Mouse (Mus musculus) kidney, adult 18-20 months (tissue): ENCODE data around the gene Ino80d.
"Not testable (repeated sequence)": the region's sequence is repeated elsewhere in the genome, so short reads cannot be mapped to it uniquely, and the experiment has no call there.

ENCODE experiments used
- DNase-seq: peaks from one replicate; pipeline ENCODE4 v3.0.0; 2021

Gene Ino80d

DNA sequence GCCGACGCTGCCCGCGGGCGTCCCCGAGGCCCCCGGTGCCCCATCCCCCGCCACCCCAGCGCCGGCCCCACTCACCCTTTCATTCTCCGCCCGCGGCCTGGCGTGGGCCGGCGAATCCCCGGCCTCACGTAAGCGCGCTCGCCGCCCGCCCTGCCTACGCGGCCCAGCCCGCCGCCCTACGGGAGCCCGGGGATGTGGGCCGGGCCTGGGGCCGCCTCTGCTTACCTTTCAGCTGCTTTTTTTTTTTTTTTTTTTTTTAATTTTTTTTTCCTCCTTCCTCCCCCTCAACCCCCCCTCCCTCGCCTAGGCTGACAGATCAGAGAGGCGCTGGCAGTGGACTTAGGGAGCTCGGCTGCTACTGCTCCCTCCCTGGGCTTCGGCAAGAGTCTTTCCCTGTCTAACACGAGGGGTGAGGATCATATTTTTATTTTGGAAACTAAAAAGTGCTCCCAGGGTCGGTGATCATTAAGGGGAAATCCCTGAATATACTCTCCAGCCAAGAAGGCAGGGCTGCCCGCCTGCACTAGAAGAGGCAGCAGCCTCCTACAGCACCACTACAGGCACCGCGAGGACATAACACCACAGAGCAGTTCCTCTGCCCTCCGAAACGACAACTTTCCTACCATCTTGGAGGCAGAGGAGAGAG lies at the start of gene Ino80d:
TSS of gene Ino80d (minus strand) at position 532 of the 646 bp plus-strand sequence.
- peak; percentile 86 for DNase-seq

DNA sequence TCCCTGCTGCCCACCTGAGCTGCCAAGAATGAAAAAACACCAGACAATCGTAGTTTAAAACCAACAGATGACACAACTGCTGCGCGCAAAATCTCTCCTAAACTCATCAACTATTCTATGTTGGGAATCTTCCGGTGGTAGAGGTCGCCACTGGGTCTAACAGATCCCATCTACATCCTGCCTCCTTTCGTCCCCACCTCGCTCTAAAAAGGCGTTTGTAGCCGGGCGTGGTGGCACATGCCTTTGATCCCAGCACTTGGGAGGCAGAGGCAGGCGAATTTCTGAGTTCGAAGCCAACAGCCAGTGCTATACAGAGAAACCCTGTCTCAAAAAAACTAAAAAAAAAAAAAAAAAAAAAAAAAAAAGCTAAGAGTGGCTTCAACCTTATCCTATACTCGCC lies 25.8 kb upstream of the Ino80d start:
- DNase-seq = no peak

DNA sequence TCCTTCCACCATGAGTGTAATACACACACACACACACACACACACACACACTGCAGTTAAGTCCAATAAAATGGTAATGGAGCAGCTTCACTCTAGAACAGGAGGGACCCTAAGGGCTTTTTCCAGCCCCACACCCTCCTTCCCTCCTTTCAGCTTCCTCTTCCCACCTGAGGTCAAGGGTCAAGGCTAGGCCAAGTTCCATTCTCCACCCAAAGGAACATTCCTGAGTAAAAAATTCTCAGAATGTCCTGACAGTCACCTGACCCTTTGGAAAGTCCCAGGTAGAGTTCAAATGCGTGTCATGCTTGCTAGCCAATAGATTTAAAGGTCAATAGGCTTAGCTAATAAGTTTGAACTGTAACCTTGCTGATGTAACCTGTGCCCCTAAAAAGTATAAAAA lies 24.1 kb upstream of the Ino80d start:
- not testable (repeated sequence) for DNase-seq

DNA sequence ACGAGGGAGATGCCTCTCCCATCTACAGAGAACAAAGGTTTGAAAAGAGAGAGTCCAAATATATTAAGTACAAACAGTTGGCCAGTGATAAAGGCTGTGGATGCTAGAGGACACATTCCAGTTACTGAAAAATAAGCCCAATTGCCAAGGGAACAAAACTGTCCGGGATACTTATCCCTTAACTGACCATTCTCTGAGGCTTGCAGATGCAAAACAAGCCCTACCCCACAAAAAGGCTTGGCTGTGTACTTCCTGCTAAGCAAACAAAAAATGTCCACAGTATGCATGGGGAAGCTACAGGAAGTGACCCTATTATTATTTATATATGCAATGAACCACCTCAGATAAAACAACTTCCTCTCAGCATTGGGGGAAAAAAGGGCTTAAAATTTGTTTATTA lies 23.5 kb upstream of the Ino80d start:
- DNase-seq = no peak

DNA sequence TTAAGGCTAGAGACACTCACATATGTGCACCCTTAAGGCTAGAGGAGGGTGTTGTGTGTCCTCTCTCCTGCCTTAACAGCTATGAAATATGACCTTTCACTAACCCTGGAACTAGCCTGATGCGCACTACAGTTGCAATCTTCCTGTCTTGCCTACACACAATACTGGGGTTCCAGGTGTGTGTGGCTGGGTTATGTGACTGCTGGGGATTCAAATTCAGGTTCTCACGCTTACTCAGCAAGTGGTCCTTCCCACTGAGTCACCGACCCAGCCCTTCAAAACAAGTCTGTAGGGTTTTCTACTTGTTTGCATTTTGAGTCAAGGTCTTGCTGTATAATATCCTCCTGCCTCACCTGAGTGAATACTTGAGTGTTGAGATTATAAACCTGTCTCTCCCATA lies 20.1 kb upstream of the Ino80d start:
- no peak for DNase-seq

DNA sequence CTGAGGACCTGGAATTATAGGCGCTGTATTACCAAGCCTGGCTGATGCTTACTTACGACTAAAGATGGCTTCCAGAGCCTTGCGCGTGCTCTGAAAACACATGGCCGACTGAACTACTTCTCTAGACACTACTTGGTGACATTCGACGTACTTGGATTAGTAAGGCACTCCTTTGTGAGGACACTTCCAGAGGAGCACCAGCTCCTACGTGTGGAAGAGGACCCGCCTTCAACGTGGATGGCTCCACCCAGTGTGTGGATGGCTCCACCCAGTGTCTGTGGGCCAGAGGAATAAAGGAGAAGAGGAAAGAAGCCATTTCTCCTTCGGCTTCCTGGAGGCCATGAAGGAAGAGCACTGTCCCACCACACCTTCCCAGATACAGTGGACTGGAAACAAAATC lies 17.3 kb upstream of the Ino80d start:
- DNase-seq = no peak

DNA sequence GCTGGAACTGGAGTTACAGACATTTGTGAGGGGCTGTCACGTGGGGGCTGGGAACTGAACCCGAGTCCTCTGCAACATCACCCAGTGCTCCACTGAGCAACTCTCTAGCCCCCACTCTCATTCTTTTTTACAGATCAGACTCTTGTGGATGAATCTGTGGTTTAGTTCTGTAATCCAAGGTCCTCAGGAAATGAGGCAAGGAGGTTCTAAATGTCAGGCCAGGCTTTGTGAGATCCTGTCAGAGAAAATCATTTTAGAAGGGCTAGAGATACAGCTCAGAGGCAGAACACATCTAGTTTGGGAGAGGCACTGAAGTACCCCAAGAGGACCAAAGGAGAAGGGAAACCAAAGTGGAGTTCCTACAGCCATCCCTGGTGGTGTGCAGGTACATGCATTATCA lies 16.4 kb upstream of the Ino80d start:
- no peak for DNase-seq

DNA sequence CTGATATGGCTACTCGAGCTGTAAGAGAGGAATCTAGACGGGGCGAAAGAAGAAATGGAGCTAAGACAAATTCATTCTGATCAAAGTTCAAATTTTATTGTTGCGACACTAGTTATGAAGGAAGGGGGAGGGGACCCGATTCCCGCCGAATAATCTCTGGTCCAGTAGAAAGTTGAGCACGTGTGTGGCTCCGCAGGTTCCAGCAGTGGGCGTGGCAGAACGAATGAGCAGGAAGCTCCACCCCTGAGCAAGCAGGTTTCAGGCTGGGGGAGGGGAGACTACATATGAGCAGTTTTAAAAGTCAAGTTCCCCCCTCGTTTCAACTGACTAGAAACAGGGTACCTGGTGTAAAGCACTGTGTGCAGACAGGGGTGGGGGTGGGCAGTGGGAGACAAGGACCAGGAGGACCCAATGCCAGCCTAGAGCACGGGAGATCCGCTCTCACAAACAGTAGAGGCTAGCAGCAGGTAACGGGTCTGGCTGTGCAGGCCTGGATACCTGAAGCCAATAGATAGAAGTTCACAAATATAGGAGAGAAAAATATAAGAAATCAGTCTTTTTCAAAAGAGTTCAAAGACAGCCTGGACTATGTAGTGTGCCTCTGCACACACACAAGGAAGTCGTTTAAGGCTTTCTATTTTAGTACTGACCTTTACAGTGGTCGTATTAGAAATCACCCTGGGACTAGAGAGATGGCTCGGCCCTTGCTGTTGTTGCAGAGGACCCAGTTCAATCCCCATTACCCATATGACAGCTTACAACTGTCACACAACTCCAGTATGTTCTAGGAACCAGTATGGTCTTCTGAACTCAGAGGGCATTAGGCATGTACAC lies 15.6 kb upstream of the Ino80d start:
- peak; percentile 38 for DNase-seq

DNA sequence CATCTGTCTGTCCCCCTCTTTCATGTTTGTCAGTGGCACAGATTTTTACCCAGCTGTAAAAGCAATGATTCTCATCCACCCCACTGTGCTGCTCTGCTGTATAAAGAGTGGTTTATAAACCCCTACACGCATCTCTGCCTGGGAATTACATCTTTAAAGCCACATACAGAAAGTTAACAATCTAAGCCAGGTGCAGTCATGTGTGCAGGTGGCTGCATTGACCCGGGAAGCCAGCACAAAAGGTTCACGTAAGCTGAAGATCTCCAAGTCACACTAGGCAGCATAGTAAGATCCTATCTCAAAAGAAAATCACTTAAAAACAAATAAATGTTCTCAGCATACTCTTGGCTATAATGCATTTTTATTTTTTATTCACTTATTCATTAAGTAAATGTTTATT lies 14.8 kb upstream of the Ino80d start:
- DNase-seq = peak; percentile 16

DNA sequence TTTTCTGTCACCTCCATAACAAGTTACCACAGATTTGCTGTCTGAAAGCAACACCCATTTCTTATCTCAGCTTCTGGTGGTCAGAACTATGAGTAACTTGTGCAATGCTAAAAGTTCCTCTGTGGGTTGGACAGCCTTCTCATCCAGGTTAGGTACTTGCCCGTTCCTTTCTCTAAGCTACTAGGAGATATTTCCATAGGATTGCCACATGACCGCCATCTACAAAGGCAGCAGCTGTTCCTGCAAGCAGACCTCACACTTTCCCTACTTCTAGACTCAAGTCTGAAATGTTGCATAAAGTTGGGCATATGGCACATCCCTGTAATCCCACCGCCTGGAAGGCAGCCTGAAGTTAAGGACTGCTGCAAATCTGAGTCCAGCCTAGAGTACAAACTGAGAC lies 11.7 kb upstream of the Ino80d start:
- DNase-seq = no peak

DNA sequence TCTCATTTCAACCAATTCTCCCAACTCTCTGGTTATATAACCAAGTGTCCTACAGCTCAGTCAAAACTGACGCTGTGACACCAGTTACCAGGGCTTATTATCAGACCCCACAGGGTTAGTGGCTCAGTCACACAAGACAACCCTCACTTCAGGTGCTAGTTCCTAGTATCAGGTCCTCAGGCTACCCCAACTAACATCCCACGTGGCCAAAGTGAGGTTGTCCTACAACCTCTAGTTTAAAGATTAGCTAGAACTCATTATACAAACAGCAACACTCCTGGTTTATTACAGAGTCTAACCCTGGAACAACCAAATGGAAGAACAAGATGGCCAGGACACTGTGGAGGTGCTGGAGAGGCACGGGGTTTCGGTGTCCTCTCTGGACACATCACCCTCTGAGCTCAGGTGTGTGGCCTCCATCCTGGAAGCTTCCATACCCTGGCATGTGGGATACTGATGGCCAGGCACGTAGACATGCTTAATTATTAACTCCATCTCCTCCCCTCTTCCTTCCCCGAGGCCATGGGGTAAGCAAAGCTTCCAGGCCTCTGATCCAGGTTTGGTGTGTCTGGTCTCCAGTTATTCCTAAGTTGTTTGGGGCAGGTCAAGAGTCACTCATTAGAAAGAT lies 9.5 kb upstream of the Ino80d start:
- DNase-seq = peak; percentile 80

DNA sequence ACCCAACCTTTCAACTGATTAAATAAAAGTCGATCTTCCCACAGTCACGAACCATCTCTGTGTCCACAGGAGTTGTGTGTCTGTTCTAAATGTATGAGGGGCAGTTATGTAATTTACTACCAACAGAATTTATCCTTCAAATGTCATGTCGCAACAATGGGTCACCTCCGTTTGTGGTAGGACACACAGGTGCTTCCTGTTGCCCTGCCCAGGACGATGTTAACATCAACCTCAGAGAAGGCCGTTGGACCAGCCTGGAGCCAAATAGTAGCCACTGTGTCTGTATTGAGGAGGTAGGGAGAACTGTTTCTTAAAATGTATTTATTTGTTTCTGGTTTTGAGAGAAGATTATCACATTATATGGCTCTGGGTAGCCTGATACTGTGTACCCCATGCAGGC lies 7.5 kb upstream of the Ino80d start:
- DNase-seq = no peak

DNA sequence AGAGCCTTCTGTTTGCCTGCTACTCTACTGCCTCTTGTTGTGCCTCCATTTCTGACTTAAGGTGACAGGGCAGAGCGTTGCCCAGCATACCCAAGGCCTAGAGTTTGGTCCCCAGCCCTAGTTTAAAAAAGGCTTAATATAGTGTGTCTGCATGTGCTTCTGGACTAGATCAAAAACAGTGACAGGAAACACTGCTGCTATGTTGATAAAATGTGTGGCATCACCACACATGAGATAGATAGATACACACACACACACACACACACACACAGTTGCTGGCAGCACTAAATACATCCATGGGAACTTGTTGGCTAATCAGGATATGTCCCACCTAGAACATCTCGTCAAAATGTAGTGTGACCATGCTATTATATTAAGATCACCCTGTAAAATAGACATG lies 5.9 kb upstream of the Ino80d start:
- no peak for DNase-seq

DNA sequence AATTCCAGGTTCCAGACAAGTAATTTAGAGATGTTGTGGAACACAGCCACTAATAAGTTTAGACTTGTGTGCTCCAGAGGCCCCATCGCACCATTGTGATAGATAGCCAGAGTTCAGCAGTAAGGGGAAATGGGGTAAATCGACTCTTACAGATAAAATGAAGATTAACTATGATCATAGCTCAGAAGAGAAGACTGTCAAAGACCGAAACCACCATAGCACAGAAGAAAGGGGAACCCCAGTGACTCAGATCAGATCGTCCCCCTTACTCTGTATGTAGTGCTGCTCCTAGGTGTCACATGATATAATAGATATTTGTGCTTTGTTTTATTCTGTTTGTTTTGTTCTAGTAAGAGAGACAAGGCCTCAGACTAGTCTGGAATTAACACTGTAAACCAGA lies 5.2 kb upstream of the Ino80d start:
- no peak for DNase-seq

DNA sequence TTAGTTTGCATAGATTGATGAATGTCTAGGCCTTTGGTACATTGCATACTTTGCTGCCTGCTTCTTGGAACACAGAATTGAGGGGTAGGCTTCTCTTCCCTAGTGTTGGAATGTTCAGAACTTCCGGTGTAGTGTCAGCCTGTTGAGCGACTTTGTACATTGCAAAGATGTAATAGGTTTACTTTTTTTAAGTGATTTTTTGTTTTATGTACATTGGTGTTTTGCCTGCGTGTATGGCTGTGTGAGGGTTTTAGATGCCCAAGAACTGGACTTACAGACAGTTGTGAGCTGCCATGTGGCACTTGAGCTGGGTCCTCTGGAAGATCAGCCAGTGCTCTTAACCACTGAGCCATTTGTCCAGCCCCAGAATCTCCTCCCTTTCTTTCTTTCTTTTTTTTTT lies 1.1 kb upstream of the Ino80d start:
- DNase-seq = no peak

DNA sequence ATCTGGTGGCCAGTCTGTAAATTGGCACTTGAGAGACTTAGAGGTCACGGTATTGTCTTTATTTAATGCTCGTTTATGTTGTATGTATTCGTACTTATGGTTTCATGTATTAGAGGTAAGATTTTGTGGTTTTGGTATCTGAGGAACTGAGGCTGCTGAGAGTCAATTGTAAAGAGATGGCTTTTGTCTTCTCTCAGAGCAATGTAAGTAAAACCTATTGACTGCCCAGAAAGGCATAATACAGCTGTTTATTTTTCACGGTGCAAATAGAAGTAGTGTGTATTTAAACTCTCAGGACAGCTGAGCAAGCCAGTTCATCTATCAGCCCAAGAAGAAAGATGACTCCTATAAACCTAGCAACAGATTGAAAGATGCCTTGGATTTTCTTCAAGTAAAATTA lies 629 bp upstream of the Ino80d start:
- DNase-seq = no peak

DNA sequence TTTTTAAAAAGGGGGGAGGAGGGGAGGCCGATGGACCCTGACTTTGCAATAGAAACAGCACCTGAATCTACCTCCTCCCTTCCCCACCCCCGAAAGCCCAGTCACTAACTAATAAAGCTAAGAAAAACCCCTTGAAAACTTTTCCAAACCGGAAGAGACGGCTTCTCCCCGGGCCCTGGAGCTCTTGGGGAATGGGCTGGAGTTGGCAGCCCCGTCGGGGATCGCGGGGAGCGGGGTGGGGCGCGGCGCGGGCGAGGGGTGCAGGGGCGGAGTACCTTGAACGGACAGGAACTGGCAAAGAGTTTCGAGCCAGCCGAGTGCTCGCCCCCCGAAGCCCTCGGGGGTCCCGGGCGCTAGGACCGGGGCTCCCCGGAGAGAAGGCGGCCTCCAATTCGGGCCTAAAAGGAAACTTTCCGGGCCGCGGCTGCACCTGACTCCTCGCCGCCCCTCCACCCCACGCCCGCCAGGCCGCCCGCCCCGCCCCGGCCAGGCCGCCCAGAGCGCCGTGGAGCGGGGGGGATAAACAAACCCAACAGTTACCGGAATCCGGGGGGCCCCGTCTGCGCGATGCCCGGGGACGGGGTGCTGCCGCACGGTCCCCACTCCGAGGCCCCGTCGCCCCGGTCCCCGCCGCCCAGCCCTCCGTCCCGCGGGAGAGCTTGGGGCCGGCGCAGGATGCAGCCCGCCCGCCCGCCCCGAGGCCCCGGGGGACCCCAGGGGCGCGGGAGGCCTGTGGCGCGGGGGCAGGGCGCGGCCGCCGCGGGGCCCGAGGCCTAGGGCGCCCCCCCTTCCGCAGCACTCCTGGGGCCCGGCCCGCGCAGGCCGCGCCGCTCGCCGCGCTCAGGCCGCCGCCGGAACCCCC lies 962 bp downstream of the Ino80d start:
- peak; percentile 74 for DNase-seq

DNA sequence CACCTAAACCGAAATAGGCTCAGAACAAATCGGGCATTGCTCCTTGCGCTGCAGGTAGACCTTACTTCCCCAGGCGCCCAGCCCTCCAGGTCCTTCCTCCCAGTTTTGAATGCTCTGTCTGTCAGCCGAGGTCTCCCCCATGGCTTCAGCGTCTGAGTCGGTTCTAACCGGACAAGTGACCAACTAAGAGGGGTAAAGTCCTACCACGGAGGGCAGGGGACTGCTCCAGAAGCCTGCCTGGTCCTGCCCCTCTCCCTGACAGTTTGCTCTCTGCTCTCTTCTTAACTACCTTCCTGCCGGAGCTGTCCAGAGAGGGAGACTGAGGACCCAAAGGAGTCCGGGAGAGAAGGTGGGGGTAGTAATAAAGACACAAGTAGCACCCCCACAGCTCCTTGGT lies 1.6 kb downstream of the Ino80d start:
- DNase-seq = peak; percentile 74

DNA sequence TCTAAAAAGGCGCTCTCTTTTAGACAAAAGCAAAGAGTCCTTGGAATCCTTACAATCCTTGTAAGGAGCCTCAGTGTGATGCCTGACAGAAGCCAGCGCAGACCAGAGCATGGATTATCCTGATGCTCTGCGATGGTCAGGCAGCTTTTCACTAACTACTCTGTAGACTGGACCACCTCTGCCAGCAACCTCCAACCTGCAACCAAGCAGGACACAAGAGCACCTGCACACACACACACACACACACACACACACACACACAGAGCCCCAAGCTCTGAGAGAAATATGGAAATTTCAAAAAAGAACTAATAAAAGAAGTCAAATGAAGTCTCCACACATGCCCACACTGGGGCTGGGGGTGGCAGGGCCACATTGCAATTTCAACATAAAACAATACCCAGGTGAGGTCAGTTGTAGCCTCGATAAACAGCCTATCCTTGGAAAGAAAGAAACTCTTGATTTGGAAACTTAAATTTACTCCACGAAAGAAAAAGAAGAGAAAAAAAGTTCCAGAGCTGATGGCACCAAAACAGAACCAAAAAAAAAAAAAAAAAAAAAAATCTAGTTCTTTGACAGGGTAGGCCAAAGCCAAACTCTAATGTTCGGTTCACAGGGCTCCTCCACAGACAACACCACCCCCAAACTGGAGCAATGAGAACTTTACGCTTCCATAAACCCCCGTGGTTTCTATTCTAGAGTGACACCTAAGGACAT lies 2.2 kb downstream of the Ino80d start:
- peak; percentile 15 for DNase-seq

DNA sequence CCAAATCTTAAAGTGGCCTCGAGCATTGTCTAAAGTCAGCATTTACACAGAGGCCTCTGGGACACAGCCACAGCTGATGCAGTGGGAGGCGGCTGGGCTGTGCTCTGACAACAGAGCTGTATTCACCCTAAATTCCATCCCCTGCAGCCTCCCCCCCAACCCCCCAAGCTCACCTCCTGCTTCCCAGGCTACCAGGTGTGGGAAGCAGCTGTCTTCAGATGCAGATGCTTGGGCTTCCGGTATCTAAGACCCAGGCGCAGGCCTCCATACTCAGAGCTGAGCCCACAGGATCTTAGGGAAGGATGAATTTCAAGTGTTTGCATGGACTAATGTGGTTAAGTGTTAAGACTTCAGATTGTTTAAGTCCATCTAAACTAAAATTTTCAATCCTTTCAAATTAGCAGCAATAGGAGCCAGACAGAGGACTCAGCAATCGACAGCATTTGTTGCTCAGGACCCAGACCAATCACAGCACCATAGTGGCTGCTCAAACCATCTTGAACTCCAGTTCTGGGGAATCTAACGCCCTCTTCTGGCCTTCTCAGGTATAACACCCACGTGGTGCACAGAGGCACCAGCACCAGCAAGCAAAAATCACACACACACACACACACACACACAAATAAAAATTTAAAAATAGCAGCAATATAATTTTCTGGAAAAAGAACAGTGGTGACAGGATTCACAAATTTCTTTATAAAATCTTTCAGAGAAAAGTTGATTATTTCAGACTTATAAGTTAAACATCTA lies 3.8 kb downstream of the Ino80d start:
- DNase-seq = no peak

DNA sequence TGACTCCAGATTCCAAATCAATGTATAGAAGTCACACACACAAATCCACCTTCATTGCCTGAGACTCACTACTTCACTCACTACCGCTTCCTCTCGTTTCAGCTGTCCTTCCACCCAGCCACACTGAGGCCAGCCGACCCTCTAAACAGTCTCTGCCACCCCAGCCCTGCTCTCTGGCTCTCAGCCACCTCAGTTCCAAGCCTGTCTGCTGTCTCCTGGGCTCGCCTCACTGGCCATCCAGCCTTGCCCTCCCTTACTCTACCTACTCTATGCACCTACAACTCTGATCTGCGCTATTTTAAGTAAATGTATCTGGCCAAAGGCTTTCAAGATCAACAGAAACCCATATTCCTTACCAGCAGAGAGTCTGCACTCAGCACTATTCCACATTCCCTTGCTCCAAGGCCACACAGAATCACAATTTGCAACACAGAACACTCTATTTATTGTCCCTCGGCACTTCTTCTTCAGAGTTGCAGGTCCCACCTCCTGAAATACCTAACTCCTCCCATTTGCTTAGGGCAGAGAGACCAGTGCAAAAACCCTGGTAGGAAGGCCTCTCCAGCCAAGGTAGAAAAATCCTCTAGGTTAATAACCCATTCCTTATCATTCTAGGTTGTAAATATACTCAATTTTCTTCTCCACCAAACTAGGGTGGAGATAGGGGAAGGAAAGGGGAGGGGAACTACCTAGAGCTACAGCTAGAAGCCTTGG lies 6.7 kb downstream of the Ino80d start:
- DNase-seq = no peak
